Mouse (Mus musculus): ENCODE measurements around the gene Pmm2.
A peak's percentile ranks its signal among the peaks of the same experiment; 100 is the strongest.

The Pmm2 gene

DNA sequence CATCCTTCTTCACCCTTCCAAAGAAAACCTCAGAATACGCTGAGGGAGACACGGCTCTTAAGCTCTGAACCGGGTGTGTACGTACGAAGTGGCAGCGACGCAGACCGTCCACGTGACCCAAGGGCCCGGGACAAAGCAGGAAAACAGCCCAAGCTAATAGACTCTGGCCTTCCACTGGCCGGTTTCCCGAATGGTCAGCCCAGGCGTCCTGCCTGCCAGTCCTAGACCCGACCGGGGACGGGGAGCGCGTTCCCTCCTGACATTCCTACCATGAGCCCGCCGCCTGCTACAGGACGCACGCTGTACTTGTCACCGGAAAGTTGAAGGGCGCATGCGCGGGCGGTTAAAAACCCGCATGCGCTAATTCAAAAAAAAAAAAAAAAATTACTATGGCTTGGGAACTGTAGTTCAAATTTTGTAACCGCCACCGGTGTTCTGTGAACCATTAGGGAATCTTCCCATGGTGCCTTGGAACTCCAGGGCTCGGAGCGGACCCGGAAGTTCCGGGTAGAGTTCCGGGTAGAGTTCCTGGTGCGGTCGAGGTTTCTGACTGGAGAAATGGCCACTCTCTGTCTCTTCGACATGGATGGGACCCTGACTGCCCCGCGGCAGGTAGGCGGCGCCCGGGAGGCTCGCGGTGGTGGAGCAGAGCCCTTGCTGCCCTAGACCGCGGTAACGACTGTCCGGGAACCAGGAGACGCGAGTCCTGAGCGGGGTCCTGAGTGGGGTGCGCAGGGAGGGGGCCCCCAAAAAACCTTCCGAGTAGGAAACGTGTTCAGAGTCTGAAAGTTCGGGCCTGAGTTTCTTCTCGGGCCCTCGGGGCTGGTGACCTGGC lies at the start of gene Pmm2, which contains the start of gene Tmem186:
Pmm2 (plus strand) TSS at position 458 of the 835 bp plus-strand sequence.
Tmem186 (minus strand) TSS at position 496 of the 835 bp plus-strand sequence.
- peak; percentile 86 to 89 for DNase-seq (ENCODE audit: low spot score in 2 of 2)

DNA sequence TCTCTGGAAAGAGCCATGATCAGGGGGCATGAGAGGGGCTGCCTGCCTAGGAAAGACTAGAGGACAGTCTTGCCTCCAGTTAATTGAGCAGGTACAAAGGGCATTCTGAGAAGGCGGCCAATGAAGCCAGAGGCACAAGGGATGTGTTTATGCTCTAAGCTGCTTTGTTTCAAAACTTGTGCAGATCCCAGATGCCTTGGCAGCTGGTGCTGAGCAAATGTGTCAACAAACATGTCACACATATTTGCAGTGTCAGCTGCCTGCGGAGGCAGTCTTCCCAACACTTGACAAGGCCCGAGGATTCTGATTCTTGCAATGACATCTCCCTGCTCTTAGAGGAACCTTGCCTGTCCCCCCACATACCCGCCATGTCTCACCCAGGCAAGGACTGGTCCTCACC lies 42.1 kb upstream of the Pmm2 start:
- DNase-seq (ENCODE audit: low spot score in 2 of 2): peak; percentile 51 to 81

- peak; percentile 15 to 20 for DNase-seq (ENCODE audit: low spot score in 2 of 2)
Observed at GRCm38 (mm10) chr16:8596336-8596735, 41.1 kb upstream of the Pmm2 start.

- no peak for DNase-seq (ENCODE audit: low spot score in 2 of 2)
Observed at GRCm38 (mm10) chr16:8597516-8597915, 40.0 kb upstream of the Pmm2 start.

- no peak for DNase-seq (ENCODE audit: low spot score in 2 of 2)
Observed at GRCm38 (mm10) chr16:8603789-8604188, 33.7 kb upstream of the Pmm2 start.

- DNase-seq (ENCODE audit: low spot score in 2 of 2): no peak
Observed at GRCm38 (mm10) chr16:8610397-8610796, 27.1 kb upstream of the Pmm2 start.

DNA sequence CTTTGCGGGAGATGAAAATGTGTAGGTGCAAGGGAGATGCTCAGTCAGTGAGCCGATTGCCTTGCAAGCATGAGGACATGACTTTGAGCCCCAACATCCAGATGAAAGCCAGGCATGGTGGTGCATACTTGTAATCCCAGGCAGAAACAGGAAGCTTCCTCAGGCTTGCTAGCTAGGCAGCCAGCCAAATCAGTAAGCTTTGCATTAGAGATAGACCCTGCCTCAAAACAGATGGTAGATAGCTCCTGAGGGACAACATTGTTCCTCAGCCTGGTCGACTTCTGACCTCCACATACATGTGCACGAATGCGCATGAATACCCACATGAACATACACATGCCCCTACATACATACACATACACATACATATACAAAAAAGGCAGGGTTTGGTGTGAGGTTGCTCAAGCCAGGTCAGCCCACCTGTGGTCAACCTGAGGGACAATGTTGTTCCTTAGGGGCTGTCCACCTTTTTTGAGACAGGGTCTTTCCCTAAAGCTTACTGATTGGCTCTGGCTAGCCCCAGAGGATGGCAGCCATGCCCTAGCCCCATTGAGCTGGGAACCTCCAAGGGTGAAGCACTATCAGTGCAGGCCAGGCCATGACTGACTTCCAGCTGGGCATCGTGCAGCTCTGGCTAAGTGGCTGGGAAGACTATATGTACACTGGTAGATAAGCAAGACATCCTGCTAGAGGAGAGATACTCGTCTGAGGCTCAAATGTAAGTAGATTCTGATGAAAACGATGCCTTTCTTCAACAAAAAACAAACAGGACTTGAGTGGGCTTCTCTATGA lies 25.1 kb upstream of the Pmm2 start:
- no peak for DNase-seq (ENCODE audit: low spot score in 2 of 2)

GRCm38 (mm10) chr16:8613039-8613438 lies 24.4 kb upstream of the Pmm2 start:
- no peak for DNase-seq (ENCODE audit: low spot score in 2 of 2)

DNA sequence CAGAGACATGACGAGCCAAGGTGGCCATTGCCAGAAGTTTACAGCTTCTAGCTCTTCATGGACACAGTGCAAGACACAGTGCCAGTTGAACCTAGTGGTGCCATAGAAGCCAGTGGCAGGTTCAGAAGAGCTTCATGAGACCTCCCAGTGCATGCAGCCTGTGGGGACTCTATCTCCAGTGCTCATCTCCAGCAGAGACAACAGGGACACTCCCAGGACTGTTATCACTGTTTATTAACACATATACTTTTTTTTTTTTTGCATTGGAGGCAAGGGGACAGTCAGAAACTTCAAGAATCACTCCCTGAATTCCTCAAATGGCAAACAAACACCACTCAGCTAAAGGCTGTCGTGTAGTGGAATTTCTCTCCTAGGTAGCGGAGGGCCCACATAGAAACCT lies 24.0 kb upstream of the Pmm2 start:
- DNase-seq (ENCODE audit: low spot score in 2 of 2): no peak

- no peak for DNase-seq (ENCODE audit: low spot score in 2 of 2)
Observed at GRCm38 (mm10) chr16:8619659-8620314, 17.7 kb upstream of the Pmm2 start.

- no peak for DNase-seq (ENCODE audit: low spot score in 2 of 2)
Observed at GRCm38 (mm10) chr16:8620315-8621115, 17.0 kb upstream of the Pmm2 start.

GRCm38 (mm10) chr16:8630419-8630818 lies 7.1 kb upstream of the Pmm2 start:
- no peak for DNase-seq (ENCODE audit: low spot score in 2 of 2)

GRCm38 (mm10) chr16:8631428-8631827 lies 6.0 kb upstream of the Pmm2 start:
- DNase-seq (ENCODE audit: low spot score in 2 of 2): no peak

DNA sequence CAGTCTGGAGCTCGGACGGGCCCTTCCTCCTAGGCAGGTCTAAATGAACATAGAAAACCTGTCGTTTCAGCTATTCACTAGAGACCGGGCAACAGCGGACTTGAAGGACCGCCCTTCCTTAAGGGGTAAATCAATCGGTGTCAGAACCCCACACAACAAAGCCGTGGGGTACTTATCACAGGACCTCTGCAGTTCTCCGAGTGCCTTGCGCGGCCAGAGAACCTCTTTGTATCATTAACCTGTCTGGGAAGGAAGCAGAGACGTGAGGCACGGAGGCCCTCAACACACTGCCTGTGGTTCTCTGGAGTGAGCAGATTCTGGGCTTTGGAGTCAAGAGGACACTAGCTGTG lies 632 bp upstream of the Pmm2 start:
- no peak for DNase-seq (ENCODE audit: low spot score in 2 of 2)

GRCm38 (mm10) chr16:8638131-8638530 lies 657 bp downstream of the Pmm2 start:
- DNase-seq (ENCODE audit: low spot score in 2 of 2): no peak

DNA sequence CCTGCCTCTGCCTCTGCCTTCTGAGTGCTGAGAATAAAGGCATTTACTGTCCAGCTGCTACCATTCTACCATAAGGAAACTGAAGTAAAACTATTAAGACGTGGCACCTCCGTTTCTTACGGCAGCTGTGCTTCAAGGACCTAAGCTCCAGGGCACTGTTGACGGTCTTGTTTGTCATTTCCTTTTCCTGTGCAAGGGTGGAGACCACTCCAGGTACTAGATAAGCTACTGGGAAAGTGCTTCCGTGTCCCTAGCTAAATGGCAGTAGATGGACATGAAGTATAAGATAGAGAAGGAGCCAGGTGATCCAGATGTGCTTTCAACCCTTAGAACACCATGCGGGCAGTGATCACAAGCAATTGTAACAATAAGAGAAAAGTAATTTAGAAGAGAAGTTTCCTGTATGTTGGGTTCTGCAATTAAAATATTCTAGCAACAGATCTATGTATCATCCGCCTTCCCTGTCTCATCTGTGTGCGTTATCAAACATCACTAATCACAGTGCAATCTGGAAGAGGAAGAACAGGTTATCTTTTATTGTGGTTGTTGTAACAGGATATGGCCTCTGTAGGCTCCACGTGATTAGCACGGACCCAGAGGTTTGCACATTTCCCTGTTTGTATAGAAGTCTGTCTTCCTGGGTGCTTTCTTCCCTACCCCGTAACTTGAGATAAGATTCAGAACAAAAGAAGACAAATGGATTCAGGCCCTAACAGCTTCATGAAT lies 2.2 kb downstream of the Pmm2 start:
- no peak for DNase-seq (ENCODE audit: low spot score in 2 of 2)

GRCm38 (mm10) chr16:8643855-8644254 lies 6.4 kb downstream of the Pmm2 start:
- peak; percentile 18 to 52 for DNase-seq (ENCODE audit: low spot score in 2 of 2)

GRCm38 (mm10) chr16:8645546-8645945 lies 8.1 kb downstream of the Pmm2 start:
- DNase-seq (ENCODE audit: low spot score in 2 of 2): no peak

DNA sequence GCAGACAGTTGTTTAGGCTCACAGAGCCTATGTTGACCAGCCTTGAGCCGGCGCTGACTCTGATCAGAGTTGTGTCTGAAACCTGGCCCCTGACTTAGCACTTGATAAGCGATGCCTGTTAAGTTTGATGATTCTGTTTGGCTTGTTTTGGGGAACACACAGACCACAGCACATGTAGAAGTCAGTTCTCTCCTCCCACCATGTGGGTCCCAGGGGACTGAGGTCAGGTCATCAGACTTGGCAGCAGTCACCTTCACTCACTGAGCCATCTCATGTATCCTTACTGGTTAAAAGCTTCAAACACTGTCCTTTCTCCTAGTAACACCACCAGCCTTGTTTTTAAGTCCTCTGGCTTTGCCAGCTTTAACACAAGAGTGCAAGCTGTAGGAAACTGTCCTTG lies 12.5 kb downstream of the Pmm2 start:
- DNase-seq (ENCODE audit: low spot score in 2 of 2): no peak

DNA sequence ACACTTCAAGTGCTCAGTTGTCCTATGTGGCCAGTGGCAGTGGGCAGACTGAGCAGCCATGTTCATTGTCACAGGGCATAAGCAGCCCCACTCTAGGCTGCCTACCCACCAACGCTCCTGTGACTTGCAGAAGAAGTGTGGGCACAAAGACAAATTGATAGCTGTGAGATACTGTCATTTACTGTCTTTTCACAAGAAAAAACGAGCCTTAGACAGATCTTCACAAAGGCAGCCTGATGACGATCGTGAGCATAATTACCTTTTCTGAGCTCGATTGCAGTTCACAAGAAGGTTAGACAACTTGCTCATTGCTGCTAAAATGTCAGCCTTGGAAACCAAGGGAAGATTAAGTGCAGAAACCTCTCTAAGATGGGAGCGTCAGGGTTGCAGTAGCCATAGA lies 17.6 kb downstream of the Pmm2 start:
- no peak for DNase-seq (ENCODE audit: low spot score in 2 of 2)

- no peak for DNase-seq (ENCODE audit: low spot score in 2 of 2)
Observed at GRCm38 (mm10) chr16:8655599-8655998, 18.1 kb downstream of the Pmm2 start.

Data from frontal cortex, postnatal 36 days (tissue).